Mouse (Mus musculus) heart, adult 18-20 months (tissue): ENCODE measurements around the gene Parp1. TPM values are rescaled to one million over a fixed set of nuclear protein-coding genes. Genes with fewer than 3 reads are reported as not detected.
"Not testable (repeated sequence)": the region's sequence is repeated elsewhere in the genome, so short reads cannot be mapped to it uniquely, and the experiment has no call there.

Experiments used
- DNase-seq, 2 experiments: peaks; one replicate each; pipeline ENCODE4 v3.0.0; 2021 to 2022; ENCODE audit warnings: mixed read lengths in 1 of 2
- total RNA-seq, 2 experiments: library from RNA; stranded (reverse); gene quantifications; 2 replicates each; pipeline ENCODE4 v1.2.3; 2021

The Parp1 gene
- total RNA-seq, 2 experiments from 2014 or later = 61.7 to 63.5 TPM

- DNase-seq = no peak
Measured at GRCm38 (mm10) chr1:180559454-180559853, 9.3 kb upstream of the Parp1 start.

- DNase-seq = no peak
Measured at GRCm38 (mm10) chr1:180561187-180561586, 7.5 kb upstream of the Parp1 start.

DNA sequence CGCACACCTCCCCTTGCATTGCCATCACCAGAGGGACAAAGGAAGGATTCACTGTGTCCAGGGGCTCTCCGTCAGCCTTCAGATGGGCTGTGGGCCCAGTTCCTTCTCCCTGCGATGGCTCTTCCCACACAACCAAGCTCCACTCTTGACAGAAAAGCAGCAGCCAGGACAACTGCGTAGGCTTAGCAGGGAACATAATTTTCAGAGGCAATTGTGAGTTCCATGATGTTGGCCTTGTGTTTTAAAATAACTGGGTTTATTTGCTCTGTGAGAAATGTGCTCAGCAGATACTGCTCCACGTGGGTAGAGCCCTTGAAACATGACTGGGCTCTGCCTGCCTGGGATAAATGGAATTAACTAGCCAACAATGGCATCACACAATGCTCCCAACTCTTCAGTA is 3.8 kb upstream of the Parp1 start:
- DNase-seq = no peak

- DNase-seq = no peak
Measured at GRCm38 (mm10) chr1:180567761-180568160, 963 bp upstream of the Parp1 start.

- peak in 1 of 2 experiments; percentile 18 for DNase-seq
Measured at GRCm38 (mm10) chr1:180568248-180568647, 476 bp upstream of the Parp1 start.

- DNase-seq = no peak
Measured at GRCm38 (mm10) chr1:180569453-180569852, 729 bp downstream of the Parp1 start.

DNA sequence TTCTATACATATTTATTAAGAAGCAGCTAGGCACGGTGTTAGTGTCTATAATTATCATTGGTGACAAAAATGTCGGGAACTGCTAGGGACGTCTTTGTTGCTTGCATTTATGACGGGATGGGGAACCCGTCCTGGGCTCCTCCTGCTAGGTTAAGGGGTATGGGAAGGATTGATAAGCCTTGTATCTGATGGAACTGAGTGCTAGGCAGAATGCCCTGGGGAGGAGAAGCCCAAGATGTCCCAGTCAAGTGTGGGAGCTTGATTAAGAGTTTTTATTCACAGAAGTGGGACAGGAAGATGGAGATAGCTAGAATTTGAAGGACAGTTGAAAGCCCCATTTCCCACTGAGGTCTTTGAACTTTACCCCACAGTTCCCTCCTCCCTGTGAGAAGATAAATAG is 1.5 kb downstream of the Parp1 start:
- no peak for DNase-seq

- DNase-seq = no peak
Measured at GRCm38 (mm10) chr1:180571018-180571589, 2.4 kb downstream of the Parp1 start.

DNA sequence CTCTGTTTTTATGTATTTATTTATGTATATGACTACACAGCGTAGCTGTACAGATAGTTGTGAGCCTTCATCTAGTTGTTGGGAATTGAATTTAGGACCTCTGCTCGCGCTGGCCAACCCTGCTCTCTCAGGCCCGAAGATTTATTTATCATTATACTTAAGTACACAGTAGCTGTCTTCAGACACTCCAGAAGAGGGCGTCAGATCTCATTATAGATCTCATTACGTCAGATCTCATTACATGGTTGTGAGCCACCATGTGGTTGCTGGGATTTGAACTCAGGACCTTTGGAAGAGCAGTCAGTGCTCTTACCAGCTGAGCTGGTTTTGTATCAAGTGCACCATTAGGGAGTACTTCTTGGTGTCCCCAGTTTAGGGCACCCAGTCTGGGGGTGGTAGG is 3.0 kb downstream of the Parp1 start:
- not testable (repeated sequence) for DNase-seq

GRCm38 (mm10) chr1:180572154-180572553 is 3.4 kb downstream of the Parp1 start:
- no peak for DNase-seq

DNA sequence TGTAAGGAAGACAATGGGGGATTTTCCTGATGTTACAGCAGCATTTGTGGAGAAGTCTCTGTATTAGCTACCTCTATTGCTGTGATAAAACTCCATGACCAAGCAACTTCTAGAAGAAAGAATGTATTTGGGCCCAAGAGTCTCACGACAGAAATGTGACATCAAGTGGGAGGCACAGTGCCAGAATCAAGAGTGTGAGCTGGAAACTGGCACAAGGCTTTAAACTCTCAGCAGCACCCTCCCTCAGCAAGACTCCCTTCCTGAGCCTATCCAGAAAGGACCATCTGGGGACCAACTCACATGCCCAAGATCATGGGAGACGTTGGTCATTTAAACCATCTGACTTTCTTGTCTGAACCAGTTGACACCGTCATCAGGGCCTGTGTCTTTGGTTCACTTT is 7.8 kb downstream of the Parp1 start:
- no peak for DNase-seq

DNA sequence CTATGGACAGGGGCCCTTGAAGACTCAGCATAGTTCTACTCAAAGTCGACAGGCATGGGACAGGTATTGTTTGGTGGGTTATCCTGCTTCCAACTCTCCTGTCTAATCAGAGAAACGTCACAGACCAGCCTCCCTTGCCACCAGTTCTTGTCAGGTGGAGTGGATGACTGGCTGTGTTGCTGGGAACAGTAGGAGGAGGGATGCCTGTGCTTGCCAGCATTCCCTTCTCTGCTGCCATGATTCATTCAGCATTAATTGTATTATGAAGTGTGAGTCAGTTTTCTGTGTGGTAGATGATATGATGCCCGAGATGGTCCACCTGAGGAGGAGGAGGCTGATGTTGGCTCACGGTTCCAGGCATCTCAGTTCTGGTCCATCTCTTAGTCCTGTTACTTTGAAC is 9.1 kb downstream of the Parp1 start:
- DNase-seq = no peak

- peak in 1 of 2 experiments; percentile 68 for DNase-seq
Measured at GRCm38 (mm10) chr1:180587792-180588442, 19.2 kb downstream of the Parp1 start.

DNA sequence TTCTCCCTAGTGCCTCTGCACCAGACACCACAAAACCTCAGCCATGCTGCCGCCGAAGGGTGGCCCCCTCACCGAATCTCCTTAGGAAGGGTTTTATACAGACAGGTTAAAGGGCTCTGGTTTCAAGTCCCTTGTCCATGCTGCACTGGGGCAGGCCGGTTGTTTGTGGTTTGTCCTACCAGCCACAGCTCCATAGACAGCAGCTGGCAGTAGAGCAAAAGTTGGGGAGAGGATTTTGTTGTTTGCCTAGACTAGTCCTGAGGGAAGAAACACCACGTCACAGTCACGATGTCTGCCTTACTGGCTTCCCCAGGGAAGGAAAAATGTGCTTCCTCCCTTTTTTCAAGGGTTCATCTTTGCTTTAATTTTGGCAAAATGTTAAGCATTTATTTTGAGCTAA is 31.9 kb downstream of the Parp1 start:
- no peak for DNase-seq

GRCm38 (mm10) chr1:180601806-180602205 is 33.1 kb downstream of the Parp1 start:
- peak in 1 of 2 experiments; percentile 68 for DNase-seq

- peak; percentile 63 to 85 for DNase-seq
Measured at GRCm38 (mm10) chr1:180604579-180604978, 35.9 kb downstream of the Parp1 start.

- DNase-seq = no peak
Measured at GRCm38 (mm10) chr1:180606106-180606505, 37.4 kb downstream of the Parp1 start.

- peak in 1 of 2 experiments; percentile 13 for DNase-seq
Measured at GRCm38 (mm10) chr1:180606796-180607577, 38.3 kb downstream of the Parp1 start.

- no peak for DNase-seq
Measured at GRCm38 (mm10) chr1:180607578-180607879, 38.8 kb downstream of the Parp1 start.

DNA sequence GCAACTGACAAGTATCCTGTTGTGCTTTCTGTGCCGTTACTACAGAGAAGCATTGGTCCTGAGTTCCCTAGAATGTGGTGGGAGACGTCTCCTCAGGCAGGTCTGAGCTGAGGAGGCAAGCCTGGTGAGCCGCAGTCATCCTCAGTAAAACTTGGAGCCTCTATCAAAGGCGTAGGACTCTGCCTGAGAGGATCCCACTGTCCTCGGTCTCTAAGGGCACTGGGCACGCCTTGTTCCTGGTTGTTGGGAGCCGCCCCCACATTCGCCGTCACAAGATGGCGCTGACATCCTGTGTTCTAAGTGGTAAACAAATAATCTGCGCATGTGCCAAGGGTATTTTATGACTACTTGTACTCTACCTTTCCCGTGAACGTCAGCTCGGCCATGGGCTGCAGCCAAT is 43.1 kb downstream of the Parp1 start:
- DNase-seq = not testable (repeated sequence)

DNA sequence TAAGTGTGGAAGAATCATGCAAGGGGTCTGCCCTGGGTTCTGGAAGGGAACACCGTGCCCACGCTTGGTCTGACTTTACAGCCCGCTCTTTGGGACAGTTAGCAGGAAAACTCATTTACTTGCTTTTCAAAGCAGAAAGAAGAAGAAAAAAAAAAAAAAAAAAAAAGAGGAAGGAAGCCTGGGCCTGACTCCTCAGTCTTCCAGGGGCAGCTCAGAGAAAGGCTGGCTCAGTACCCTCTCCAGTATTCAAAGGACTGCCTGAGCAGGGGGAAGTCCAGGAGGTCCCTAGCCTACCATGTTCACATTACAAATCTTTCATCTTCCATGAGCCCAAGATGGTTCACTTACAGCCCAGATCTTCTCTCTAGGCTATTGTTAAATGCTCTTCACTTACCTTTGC is 48.0 kb downstream of the Parp1 start:
- DNase-seq = no peak

DNA sequence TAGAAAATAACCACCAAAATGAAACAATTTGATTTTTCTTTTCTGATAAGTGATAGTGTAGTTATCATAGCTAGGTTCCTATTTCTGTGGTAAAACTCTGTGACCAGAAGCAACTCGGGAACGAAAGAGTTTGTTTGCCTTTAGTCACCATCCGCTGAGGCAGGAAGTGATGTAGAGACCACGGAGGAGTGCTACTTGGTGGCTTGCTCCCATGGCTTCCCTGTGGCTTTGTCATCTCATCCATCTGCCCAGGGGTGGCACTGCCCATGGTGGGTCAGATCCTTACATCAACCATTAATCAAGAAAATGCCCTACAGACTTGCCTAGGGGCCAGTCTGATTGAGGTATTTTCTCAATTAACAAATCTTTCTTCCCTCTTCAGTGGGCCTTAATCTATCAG is 53.7 kb downstream of the Parp1 start:
- no peak for DNase-seq

- no peak for DNase-seq
Measured at GRCm38 (mm10) chr1:180623911-180624310, 55.2 kb downstream of the Parp1 start.

DNA sequence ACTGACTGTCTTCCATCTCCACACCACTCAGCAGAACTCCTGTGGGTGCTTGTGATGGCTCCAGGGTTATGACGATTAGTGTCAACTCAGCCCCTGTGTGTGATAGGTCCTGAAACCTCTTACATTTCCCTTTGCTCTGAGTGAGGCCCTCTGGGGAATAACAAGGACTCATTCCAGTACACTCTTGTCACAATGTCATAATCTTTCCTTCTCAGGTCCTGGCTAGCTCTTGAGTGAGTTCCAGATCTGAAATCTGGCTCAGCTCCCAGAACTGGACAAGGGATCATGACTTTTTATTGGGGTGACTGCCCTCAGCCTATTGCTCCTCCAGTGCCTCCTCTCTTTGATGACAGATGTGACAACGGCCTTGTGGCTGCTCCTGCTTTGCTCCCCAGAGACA is 57.4 kb downstream of the Parp1 start:
- peak; percentile 77 to 83 for DNase-seq
